Mouse (Mus musculus): Measurements from ENCODE around the gene Xpo5. TPM values are rescaled to one million over a fixed set of nuclear protein-coding genes. Genes with fewer than 3 reads are reported as not detected.

Xpo5 gene
- total RNA-seq, 1 experiment, result 63.2 TPM

DNA sequence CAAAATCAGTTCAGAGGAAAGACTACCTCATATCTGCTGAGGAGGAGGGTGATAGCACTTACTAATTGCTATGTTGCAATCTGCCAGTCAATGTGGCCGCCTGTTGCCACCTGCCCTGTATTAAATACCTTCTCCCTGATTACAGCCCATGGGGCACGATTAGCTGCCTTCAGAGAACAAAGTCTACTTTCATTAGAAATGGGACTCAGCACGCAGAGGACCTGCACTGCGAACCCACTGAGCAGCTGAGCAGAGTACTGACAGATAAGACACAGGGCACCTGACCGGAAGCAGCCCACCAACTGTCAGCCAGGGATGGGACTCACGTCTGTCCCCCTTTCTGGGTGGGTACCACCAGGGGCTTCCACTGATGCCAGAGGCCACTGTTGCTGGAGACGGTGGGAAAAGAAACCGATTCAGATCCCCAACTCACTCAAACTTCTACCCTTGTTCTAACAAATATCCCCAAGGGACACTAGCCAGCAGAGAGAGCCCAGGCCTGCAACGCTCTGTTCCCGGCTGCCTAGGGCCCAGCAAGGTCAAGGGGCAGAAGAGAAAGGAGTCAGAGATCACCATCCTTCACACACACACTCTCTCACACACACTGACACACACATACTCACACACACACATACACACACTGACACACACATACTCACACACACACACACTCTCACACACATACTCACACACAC lies 65.6 kb downstream of the Xpo5 start:
- peaks cover 8 to 25% of the 10 kb centered on the region in 2 experiments; a peak in 3 of 4 replicates for H3K4me1 ChIP-seq (ENCODE audit: control insufficient read depth in 2 of 2, insufficient read depth in 2 of 2, low read length in 2 of 2, poor library complexity in 1 of 2)
- no peak for DNase-seq (ENCODE audit: low read depth, low spot score)
- no peak overlapping the region for H3K9ac ChIP-seq (ENCODE audit: insufficient read depth, low read depth, low read length, poor library complexity, severe bottlenecking)
- no peak for TF ChIP-seq MAFK (IDR thresholded peaks at IDR 0.05; ENCODE audit: insufficient read depth, low read depth, low read length)
- no peak for TF ChIP-seq ZNF384 (IDR thresholded peaks at IDR 0.05; ENCODE audit: low read depth, low read length)
- peaks cover 59% of the 10 kb centered on the region for H3K36me3 ChIP-seq (ENCODE audit: control insufficient read depth, insufficient read depth, low read length, poor library complexity, severe bottlenecking)
- H3K27ac ChIP-seq (ENCODE audit: insufficient read depth, low read depth, low read length, poor library complexity, severe bottlenecking), result no peak overlapping the region
- no peaks in the 10 kb centered on the region for H3K9me3 ChIP-seq (ENCODE audit: control insufficient read depth, insufficient read depth, low read depth, low read length)
- in situ Hi-C loops (cut with MboI; ENCODE audit: low sequenced_read_pairs in 2 of 2, unreplicated experiment in 2 of 2), result no loop called here
- no peak overlapping the region for H3K4me3 ChIP-seq (ENCODE audit: insufficient read depth in 1 of 2, low read depth in 1 of 2, low read length in 2 of 2, poor library complexity in 1 of 2, severe bottlenecking in 1 of 2)

DNA sequence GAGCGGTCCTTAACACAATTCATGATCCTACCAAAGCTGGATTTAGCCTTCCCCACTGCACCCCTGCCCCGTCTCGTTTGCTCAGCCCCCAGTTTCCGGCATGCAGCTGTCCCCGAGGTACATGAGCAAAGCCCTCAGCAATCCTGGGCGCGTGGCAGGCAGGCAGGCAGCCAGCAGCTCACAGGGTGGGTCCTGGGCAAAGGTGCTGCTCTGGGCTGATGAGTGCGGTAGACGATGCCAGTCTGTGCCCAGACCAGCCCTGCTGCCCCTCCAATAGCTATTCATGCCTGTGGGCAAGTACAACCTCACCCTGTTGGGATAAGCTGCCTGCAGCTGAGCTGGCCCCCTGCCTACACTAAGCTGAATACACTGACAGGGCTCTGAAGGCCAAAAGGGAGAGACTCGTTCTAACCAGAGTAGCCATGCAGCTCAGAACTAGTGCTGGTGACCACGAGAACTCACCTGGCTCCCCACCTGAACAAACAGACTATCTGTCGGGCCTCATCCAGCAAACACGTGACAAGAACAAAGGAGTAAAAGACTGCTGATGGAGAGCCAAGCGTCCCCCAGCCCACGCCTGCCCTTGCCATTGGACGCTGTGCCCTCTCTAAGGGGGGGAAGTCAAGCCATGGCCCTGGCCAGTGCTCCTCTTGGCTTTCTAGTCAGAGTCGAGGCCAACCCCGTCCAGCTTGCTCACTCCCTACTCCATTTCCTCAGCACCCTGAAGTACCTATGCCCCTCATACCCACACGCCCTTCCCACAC lies 67.4 kb downstream of the Xpo5 start:
- H3K9me3 ChIP-seq (ENCODE audit: control insufficient read depth, insufficient read depth, low read depth, low read length), result no peaks in the 10 kb centered on the region
- no peak overlapping the region for H3K4me3 ChIP-seq (ENCODE audit: insufficient read depth in 1 of 2, low read depth in 1 of 2, low read length in 2 of 2, poor library complexity in 1 of 2, severe bottlenecking in 1 of 2)
- no peak overlapping the region for H3K27ac ChIP-seq (ENCODE audit: insufficient read depth, low read depth, low read length, poor library complexity, severe bottlenecking)
- H3K4me1 ChIP-seq (ENCODE audit: control insufficient read depth in 2 of 2, insufficient read depth in 2 of 2, low read length in 2 of 2, poor library complexity in 1 of 2), result peaks cover 8 to 30% of the 10 kb centered on the region in 2 experiments; a peak in 3 of 4 replicates
- no peak for TF ChIP-seq HCFC1 (IDR thresholded peaks at IDR 0.05; ENCODE audit: borderline replicate concordance, insufficient read depth, low read length)
- TF ChIP-seq ZC3H11A (IDR thresholded peaks at IDR 0.05; ENCODE audit: borderline replicate concordance, low read depth, low read length), result no peak
- TF ChIP-seq ZNF384 (IDR thresholded peaks at IDR 0.05; ENCODE audit: low read depth, low read length), result no peak
- TF ChIP-seq CHD2 (IDR thresholded peaks at IDR 0.05; ENCODE audit: low read depth, low read length), result no peak
- TF ChIP-seq MAFK (IDR thresholded peaks at IDR 0.05; ENCODE audit: insufficient read depth, low read depth, low read length), result no peak
- in situ Hi-C loops (cut with MboI; ENCODE audit: low sequenced_read_pairs in 2 of 2, unreplicated experiment in 2 of 2), result no loop called here
- H3K36me3 ChIP-seq (ENCODE audit: control insufficient read depth, insufficient read depth, low read length, poor library complexity, severe bottlenecking), result peaks cover 44% of the 10 kb centered on the region
- H3K9ac ChIP-seq (ENCODE audit: insufficient read depth, low read depth, low read length, poor library complexity, severe bottlenecking), result no peak overlapping the region
- no peak for DNase-seq (ENCODE audit: low read depth, low spot score)

DNA sequence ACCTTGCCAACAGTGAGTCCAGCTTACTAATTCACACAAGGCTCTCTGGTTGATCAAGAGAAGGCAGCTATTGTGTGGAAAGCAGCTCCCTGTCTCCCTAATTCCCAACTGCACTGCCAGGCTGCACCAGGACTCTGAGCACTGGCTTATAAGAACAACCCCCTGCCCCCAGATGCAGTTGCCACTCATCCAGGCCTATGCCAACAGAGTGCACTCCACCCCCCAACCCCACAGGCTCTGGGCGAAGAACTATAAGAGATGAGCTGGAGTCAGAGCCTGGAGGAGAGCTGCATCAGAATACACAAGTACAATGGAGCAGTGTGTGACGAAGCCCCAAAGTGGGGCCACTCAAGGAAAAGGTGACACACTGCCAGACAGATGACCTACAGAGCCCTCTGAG lies 69.5 kb downstream of the Xpo5 start:
- no peaks in the 10 kb centered on the region for H3K9me3 ChIP-seq (ENCODE audit: control insufficient read depth, insufficient read depth, low read depth, low read length)
- no peak overlapping the region for H3K9ac ChIP-seq (ENCODE audit: insufficient read depth, low read depth, low read length, poor library complexity, severe bottlenecking)
- peaks cover 4 to 20% of the 10 kb centered on the region in 2 experiments; a peak in 2 of 4 replicates for H3K4me1 ChIP-seq (ENCODE audit: control insufficient read depth in 2 of 2, insufficient read depth in 2 of 2, low read length in 2 of 2, poor library complexity in 1 of 2)
- H3K27ac ChIP-seq (ENCODE audit: insufficient read depth, low read depth, low read length, poor library complexity, severe bottlenecking), result no peak overlapping the region
- no peak for DNase-seq (ENCODE audit: low read depth, low spot score)
- TF ChIP-seq CHD2 (IDR thresholded peaks at IDR 0.05; ENCODE audit: low read depth, low read length) (no peak), ZC3H11A (IDR thresholded peaks at IDR 0.05; ENCODE audit: borderline replicate concordance, low read depth, low read length) (no peak), MAFK (IDR thresholded peaks at IDR 0.05; ENCODE audit: insufficient read depth, low read depth, low read length) (no peak), ZNF384 (IDR thresholded peaks at IDR 0.05; ENCODE audit: low read depth, low read length) (no peak), HCFC1 (IDR thresholded peaks at IDR 0.05; ENCODE audit: borderline replicate concordance, insufficient read depth, low read length) (no peak)
- H3K36me3 ChIP-seq (ENCODE audit: control insufficient read depth, insufficient read depth, low read length, poor library complexity, severe bottlenecking), result peaks cover 38% of the 10 kb centered on the region
- in situ Hi-C loops (cut with MboI; ENCODE audit: low sequenced_read_pairs in 2 of 2, unreplicated experiment in 2 of 2), result no loop called here
- no peak overlapping the region for H3K4me3 ChIP-seq (ENCODE audit: insufficient read depth in 1 of 2, low read depth in 1 of 2, low read length in 2 of 2, poor library complexity in 1 of 2, severe bottlenecking in 1 of 2)

DNA sequence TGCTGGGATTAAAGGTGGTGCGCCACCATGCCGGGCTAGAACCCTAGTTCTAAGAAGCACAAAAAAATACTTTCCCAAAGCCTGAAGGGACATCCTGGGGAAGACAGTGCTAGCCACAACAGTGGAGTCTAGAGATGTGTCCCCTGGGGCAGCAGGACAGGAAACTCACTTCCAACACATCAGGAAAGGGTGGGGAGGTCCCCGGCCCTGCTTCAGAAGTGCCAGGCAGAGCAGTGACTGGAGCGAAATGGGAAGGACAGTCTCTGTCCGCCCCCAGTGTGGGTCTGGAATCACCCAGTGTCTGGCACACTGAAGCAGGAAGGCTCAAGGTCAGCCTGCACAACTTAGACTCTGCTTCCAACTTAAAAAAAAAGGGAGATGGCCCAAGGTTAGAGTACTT lies 70.1 kb downstream of the Xpo5 start:
- peaks cover 2 to 15% of the 10 kb centered on the region in 2 experiments; a peak in 2 of 4 replicates for H3K4me1 ChIP-seq (ENCODE audit: control insufficient read depth in 2 of 2, insufficient read depth in 2 of 2, low read length in 2 of 2, poor library complexity in 1 of 2)
- no peak overlapping the region for H3K4me3 ChIP-seq (ENCODE audit: insufficient read depth in 1 of 2, low read depth in 1 of 2, low read length in 2 of 2, poor library complexity in 1 of 2, severe bottlenecking in 1 of 2)
- H3K36me3 ChIP-seq (ENCODE audit: control insufficient read depth, insufficient read depth, low read length, poor library complexity, severe bottlenecking), result peaks cover 36% of the 10 kb centered on the region
- no peak overlapping the region for H3K27ac ChIP-seq (ENCODE audit: insufficient read depth, low read depth, low read length, poor library complexity, severe bottlenecking)
- no peak overlapping the region for H3K9ac ChIP-seq (ENCODE audit: insufficient read depth, low read depth, low read length, poor library complexity, severe bottlenecking)
- DNase-seq (ENCODE audit: low read depth, low spot score), result no peak
- in situ Hi-C loops (cut with MboI; ENCODE audit: low sequenced_read_pairs in 2 of 2, unreplicated experiment in 2 of 2), result no loop called here
- TF ChIP-seq MAFK (IDR thresholded peaks at IDR 0.05; ENCODE audit: insufficient read depth, low read depth, low read length) (no peak), HCFC1 (IDR thresholded peaks at IDR 0.05; ENCODE audit: borderline replicate concordance, insufficient read depth, low read length) (no peak), ZC3H11A (IDR thresholded peaks at IDR 0.05; ENCODE audit: borderline replicate concordance, low read depth, low read length) (no peak), ZNF384 (IDR thresholded peaks at IDR 0.05; ENCODE audit: low read depth, low read length) (no peak), CHD2 (IDR thresholded peaks at IDR 0.05; ENCODE audit: low read depth, low read length) (no peak)
- no peaks in the 10 kb centered on the region for H3K9me3 ChIP-seq (ENCODE audit: control insufficient read depth, insufficient read depth, low read depth, low read length)

All from ES-E14 (cell line).